Mouse (Mus musculus): ENCODE measurements around the gene Hip1. TPM values are rescaled to one million over a fixed set of nuclear protein-coding genes. Genes with fewer than 3 reads are reported as not detected.
A peak's percentile ranks its signal among the peaks of the same experiment; 100 is the strongest.

Hip1 gene
- total and polyA plus RNA-seq, 2 experiments from 2014 or later: 9.8 to 41.0 TPM

DNA sequence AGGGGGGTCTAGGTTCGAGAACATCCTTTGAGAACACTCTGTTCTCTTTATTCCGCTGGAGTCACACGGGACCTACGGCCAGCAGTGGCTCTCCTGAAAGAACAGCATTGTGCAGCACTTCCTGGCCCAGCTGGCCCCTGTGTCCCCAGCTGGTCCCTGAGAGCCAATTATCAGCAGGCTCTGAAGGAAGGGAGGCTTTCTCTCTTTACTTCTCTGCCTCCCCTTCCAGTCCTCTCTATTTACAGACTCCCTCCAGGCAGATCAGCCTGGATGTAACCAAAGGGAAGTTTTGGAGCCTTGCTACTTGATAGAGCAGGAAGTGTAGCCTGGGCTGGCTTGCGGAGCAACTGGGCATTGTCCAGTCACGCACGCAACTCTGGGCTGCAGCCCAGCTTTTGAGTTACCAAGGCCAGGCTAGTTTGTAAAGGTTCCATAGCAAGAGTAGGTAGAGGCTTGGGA is 79.1 kb downstream of the Hip1 start:
- no peak overlapping the region; the same call in 1 of the 2 replicates for H3K4me2 ChIP-seq (ENCODE audit: low read depth, low read length)
- no peaks in the 10 kb centered on the region; the same call in 1 of the 2 replicates for H3K4me1 ChIP-seq (ENCODE audit: control insufficient read depth, insufficient read depth)
- no peaks in the 10 kb centered on the region for H3K27me3 ChIP-seq (ENCODE audit: control insufficient read depth, insufficient read depth, low read length)
- peak; percentile 86 for ATAC-seq (ENCODE audit: insufficient read depth, low read depth)
- H3K4me3 ChIP-seq (ENCODE audit: low read depth, low read length): no peak overlapping the region
- H3K9ac ChIP-seq (replicated peaks; ENCODE audit: low read depth, low read length): no peak overlapping the region
- peak overlapping the region; percentile 84 for H3K27ac ChIP-seq (ENCODE audit: low read depth)
- TF ChIP-seq EP300 (IDR thresholded peaks at IDR 0.05; ENCODE audit: low read depth) (peak; percentile 55), CTCF (IDR thresholded peaks at IDR 0.05; ENCODE audit: low read depth) (no peak)
- 54% methylated on average over 7 of the region's 7 CpGs for WGBS
- H3K9me3 ChIP-seq (replicated peaks; ENCODE audit: control insufficient read depth, low read length): no peaks in the 10 kb centered on the region
- H3K36me3 ChIP-seq (replicated peaks; ENCODE audit: control insufficient read depth, insufficient read depth, low read length): no peaks in the 10 kb centered on the region
- DNase-seq (ENCODE audit: low spot score): peak; percentile 64

GRCm38 (mm10) chr5:135463380-135463779 is 81.5 kb downstream of the Hip1 start:
- Histone ChIP-seq H3K9me3 (replicated peaks; ENCODE audit: control insufficient read depth, low read length) (no peaks in the 10 kb centered on the region), H3K9ac (replicated peaks; ENCODE audit: low read depth, low read length) (no peak overlapping the region), H3K27ac (ENCODE audit: low read depth) (no peak overlapping the region), H3K4me2 (ENCODE audit: low read depth, low read length) (no peak overlapping the region), H3K4me3 (ENCODE audit: low read depth, low read length) (no peak overlapping the region), H3K27me3 (ENCODE audit: control insufficient read depth, insufficient read depth, low read length) (no peaks in the 10 kb centered on the region), H3K4me1 (ENCODE audit: control insufficient read depth, insufficient read depth) (no peaks in the 10 kb centered on the region; the same call in 1 of the 2 replicates), H3K36me3 (replicated peaks; ENCODE audit: control insufficient read depth, insufficient read depth, low read length) (peaks cover 12% of the 10 kb centered on the region)
- WGBS: 77% methylated on average over 8 of the region's 8 CpGs
- TF ChIP-seq EP300 (IDR thresholded peaks at IDR 0.05; ENCODE audit: low read depth): no peak
- TF ChIP-seq CTCF (IDR thresholded peaks at IDR 0.05; ENCODE audit: low read depth): no peak
- ATAC-seq (ENCODE audit: insufficient read depth, low read depth) (no peak), DNase-seq (ENCODE audit: low spot score) (no peak)

DNA sequence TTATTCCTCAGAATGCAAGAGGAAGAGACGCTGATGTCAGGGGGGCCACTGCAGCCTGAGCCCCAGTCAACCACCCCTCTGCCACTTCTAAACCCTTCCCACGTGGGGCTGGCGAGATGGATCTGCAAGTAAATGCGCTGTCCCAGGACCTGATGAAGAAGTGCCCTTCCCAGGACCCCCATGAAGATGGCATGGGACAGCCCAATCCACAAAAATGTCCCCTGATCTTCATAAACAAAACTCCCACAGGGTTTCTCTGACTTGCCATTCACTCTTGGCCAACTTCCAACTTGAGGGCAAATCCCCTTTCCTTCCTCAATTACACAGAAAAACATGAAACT is 84.1 kb downstream of the Hip1 start:
- Histone ChIP-seq H3K4me2 (ENCODE audit: low read depth, low read length) (no peak overlapping the region), H3K27ac (ENCODE audit: low read depth) (peak overlapping the region; percentile 74), H3K9me3 (replicated peaks; ENCODE audit: control insufficient read depth, low read length) (no peaks in the 10 kb centered on the region), H3K4me3 (ENCODE audit: low read depth, low read length) (no peak overlapping the region), H3K4me1 (ENCODE audit: control insufficient read depth, insufficient read depth) (no peaks in the 10 kb centered on the region), H3K27me3 (ENCODE audit: control insufficient read depth, insufficient read depth, low read length) (no peaks in the 10 kb centered on the region), H3K36me3 (replicated peaks; ENCODE audit: control insufficient read depth, insufficient read depth, low read length) (peaks cover 33% of the 10 kb centered on the region), H3K9ac (replicated peaks; ENCODE audit: low read depth, low read length) (no peak overlapping the region)
- no peak for ATAC-seq (ENCODE audit: insufficient read depth, low read depth)
- TF ChIP-seq CTCF (IDR thresholded peaks at IDR 0.05; ENCODE audit: low read depth) (no peak), EP300 (IDR thresholded peaks at IDR 0.05; ENCODE audit: low read depth) (no peak)
- no peak for DNase-seq (ENCODE audit: low spot score)
- 79% methylated on average over 4 of the region's 4 CpGs for WGBS

DNA sequence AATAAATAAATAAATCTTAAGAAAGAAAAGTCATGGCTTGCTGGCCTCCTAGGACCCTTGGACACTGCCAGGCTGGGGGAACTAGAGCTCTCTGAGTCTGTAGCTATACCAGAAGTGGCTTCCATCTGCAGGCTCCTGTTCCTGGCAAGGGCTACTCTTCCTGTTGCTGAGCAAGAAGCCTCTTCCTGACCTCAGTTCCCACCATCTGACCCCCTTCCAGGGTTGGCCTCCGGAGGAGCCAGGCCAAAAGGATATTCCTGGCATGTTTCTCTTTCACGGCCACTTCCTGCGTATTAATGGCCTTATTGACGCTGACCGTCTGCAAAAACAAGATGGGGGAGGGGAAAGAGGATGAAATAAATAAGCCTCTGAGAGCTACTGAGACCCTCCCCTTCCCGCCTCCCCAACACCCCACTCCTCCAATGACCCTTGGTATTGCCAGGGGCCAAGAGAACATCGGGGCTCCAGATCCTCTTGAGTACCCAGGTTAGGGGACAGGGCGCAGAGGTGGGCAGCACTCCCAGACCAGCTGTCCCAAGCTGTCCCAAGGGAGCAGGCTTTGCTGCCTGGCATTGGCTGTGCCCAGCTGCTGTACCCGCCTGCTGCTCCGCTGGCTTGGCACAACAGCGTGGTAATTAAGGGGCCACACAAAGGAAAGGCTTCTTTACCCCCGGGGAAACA is 84.6 kb downstream of the Hip1 start:
- TF ChIP-seq CTCF (IDR thresholded peaks at IDR 0.05; ENCODE audit: low read depth) (no peak), EP300 (IDR thresholded peaks at IDR 0.05; ENCODE audit: low read depth) (no peak)
- Histone ChIP-seq H3K4me1 (ENCODE audit: control insufficient read depth, insufficient read depth) (no peaks in the 10 kb centered on the region), H3K27me3 (ENCODE audit: control insufficient read depth, insufficient read depth, low read length) (no peaks in the 10 kb centered on the region), H3K4me2 (ENCODE audit: low read depth, low read length) (no peak overlapping the region), H3K9me3 (replicated peaks; ENCODE audit: control insufficient read depth, low read length) (no peaks in the 10 kb centered on the region), H3K9ac (replicated peaks; ENCODE audit: low read depth, low read length) (no peak overlapping the region; the same call in 1 of the 2 replicates), H3K36me3 (replicated peaks; ENCODE audit: control insufficient read depth, insufficient read depth, low read length) (peaks cover 36% of the 10 kb centered on the region), H3K27ac (ENCODE audit: low read depth) (peak overlapping the region; percentile 74), H3K4me3 (ENCODE audit: low read depth, low read length) (no peak overlapping the region)
- DNase-seq (ENCODE audit: low spot score) (peak; percentile 49), ATAC-seq (ENCODE audit: insufficient read depth, low read depth) (peak; percentile 77; the same call in 1 of the 2 replicates)
- 64% methylated on average over 12 of the region's 12 CpGs for WGBS

- 71% methylated on average over 3 of the region's 3 CpGs for WGBS
- TF ChIP-seq EP300 (IDR thresholded peaks at IDR 0.05; ENCODE audit: low read depth): no peak
- peak; percentile 45 for TF ChIP-seq CTCF (IDR thresholded peaks at IDR 0.05; ENCODE audit: low read depth)
- Histone ChIP-seq H3K9ac (replicated peaks; ENCODE audit: low read depth, low read length) (no peak overlapping the region), H3K4me1 (ENCODE audit: control insufficient read depth, insufficient read depth) (no peaks in the 10 kb centered on the region), H3K27ac (ENCODE audit: low read depth) (no peak overlapping the region), H3K36me3 (replicated peaks; ENCODE audit: control insufficient read depth, insufficient read depth, low read length) (peaks cover 44% of the 10 kb centered on the region), H3K27me3 (ENCODE audit: control insufficient read depth, insufficient read depth, low read length) (no peaks in the 10 kb centered on the region), H3K4me2 (ENCODE audit: low read depth, low read length) (no peak overlapping the region), H3K4me3 (ENCODE audit: low read depth, low read length) (no peak overlapping the region), H3K9me3 (replicated peaks; ENCODE audit: control insufficient read depth, low read length) (no peaks in the 10 kb centered on the region)
- no peak for ATAC-seq (ENCODE audit: insufficient read depth, low read depth)
- no peak for DNase-seq (ENCODE audit: low spot score)
Observed at GRCm38 (mm10) chr5:135459486-135459885, 85.4 kb downstream of the Hip1 start.

GRCm38 (mm10) chr5:135457961-135458360 is 87.0 kb downstream of the Hip1 start:
- DNase-seq (ENCODE audit: low spot score) (no peak), ATAC-seq (ENCODE audit: insufficient read depth, low read depth) (no peak)
- no peak overlapping the region for H3K27ac ChIP-seq (ENCODE audit: low read depth)
- WGBS: 89% methylated on average over 16 of the region's 16 CpGs
- no peak overlapping the region for H3K4me2 ChIP-seq (ENCODE audit: low read depth, low read length)
- no peaks in the 10 kb centered on the region for H3K9me3 ChIP-seq (replicated peaks; ENCODE audit: control insufficient read depth, low read length)
- peaks cover 50% of the 10 kb centered on the region for H3K36me3 ChIP-seq (replicated peaks; ENCODE audit: control insufficient read depth, insufficient read depth, low read length)
- H3K27me3 ChIP-seq (ENCODE audit: control insufficient read depth, insufficient read depth, low read length): no peaks in the 10 kb centered on the region
- no peak overlapping the region for H3K9ac ChIP-seq (replicated peaks; ENCODE audit: low read depth, low read length)
- no peak overlapping the region for H3K4me3 ChIP-seq (ENCODE audit: low read depth, low read length)
- TF ChIP-seq EP300 (IDR thresholded peaks at IDR 0.05; ENCODE audit: low read depth) (no peak), CTCF (IDR thresholded peaks at IDR 0.05; ENCODE audit: low read depth) (no peak)
- no peaks in the 10 kb centered on the region for H3K4me1 ChIP-seq (ENCODE audit: control insufficient read depth, insufficient read depth)

Data from heart, postnatal 0 days (tissue).